Mouse (Mus musculus) CH12.LX (cell line): ENCODE measurements at regions not wholly inside any gene's neighbourhood (a gene's known extent, or its start where the extent isn't known, plus 50 kb on each side); places are given as distances from the start of the nearest gene placed in this dataset.

Experiments
- CHD1 ChIP-seq: IDR thresholded peaks from 2 replicates; pipeline ENCODE4 v1.6.1; 2012; ENCODE audit warnings: low read depth, low read length, improper control_type of control experiment, inconsistent platforms
- CTCF ChIP-seq, 2 experiments: IDR thresholded peaks in 1 of 2; conservative IDR thresholded peaks in 1 of 2; 2 replicates each; pipeline ENCODE4 v1.5.1; 2011 to 2012; ENCODE audit warnings: low read depth in 2 of 2, low read length in 2 of 2, improper control_type of control experiment in 1 of 2, inconsistent platforms in 1 of 2, mild to moderate bottlenecking in 1 of 2, moderate library complexity in 1 of 2

GRCm38 (mm10) chr14:55358429-55358828 is 120.1 kb upstream of the Dhrs4 start:
- TF ChIP-seq CTCF (conservative IDR thresholded peaks at IDR 0.05 in 1 of 2, IDR thresholded peaks at IDR 0.05 in 1 of 2; ENCODE audit: low read depth in 2 of 2, low read length in 2 of 2) (no peak), CHD1 (no peak)
